Mouse (Mus musculus) adrenal gland, adult (tissue): ENCODE measurements at regions not wholly inside any gene's neighbourhood (a gene's known extent, or its start where the extent isn't known, plus 50 kb on each side); places are given as distances from the start of the nearest gene placed in this dataset.
A peak's percentile ranks its signal among the peaks of the same experiment; 100 is the strongest.

Source experiments
- DNase-seq, 2 experiments: peaks; one replicate each; pipeline ENCODE4 v3.0.0; 2022 to 2023; ENCODE audit warnings: low spot score in 1 of 2; ENCODE audit not compliant: inconsistent age in 2 of 2

DNA sequence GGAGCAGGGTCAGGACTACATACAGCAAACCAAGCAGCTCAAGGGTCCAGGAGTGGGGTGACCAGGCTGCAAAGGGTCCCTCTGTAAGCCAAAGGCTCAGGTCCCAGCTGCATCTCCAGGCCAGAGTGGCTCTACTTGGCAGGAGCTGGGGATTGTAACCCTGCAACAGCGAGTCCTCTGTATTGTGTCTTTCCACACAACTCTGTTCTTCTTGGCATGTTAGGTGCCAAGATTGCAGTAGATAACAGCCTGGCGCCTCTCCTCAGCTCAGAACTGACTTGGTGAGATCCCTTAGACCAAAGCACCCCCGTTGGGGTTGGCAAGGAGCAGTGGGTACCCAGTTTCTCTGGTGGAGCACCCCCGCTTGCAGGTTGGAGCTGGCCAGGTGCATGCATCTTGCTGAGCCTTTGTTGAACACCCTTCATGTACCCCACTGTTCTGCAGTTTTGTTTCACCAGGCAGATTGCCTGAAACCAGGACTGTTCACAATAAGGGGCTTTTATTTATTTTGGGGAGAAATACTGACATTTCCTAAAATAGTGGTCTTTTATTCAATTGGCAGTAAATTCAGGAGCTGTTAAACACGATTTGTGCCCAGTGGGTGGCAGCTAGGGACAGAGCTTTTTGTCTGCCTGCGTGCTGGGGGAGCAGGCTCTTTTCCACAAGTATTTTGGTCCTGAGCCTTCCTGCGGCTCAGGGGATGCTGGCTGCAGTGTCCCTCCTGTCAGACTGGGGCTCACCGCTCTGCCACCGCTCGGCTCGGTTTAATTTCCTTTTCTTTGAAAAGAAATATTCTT lies 385.3 kb upstream of the Kcnab2 start:
- DNase-seq = no peak

DNA sequence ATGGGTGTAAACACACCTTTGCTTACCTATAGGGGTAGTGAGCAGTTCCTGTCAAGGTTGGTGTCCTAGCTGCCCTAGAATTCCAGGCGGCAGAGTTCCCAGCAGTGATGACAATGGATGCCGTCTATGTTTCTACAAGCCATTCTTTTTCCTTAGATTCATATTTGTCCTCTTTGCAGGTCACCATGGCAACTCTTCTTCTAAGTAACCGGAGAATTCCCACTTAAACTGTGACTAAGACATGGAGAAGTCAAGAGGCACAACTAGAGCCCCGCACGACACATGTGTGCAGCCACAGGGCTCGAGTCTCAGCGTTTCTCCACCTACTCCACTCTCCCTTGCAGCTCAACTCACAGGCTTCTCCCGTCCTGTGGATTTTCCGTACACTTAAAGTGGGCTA lies 381.5 kb upstream of the Kcnab2 start:
- DNase-seq = no peak

DNA sequence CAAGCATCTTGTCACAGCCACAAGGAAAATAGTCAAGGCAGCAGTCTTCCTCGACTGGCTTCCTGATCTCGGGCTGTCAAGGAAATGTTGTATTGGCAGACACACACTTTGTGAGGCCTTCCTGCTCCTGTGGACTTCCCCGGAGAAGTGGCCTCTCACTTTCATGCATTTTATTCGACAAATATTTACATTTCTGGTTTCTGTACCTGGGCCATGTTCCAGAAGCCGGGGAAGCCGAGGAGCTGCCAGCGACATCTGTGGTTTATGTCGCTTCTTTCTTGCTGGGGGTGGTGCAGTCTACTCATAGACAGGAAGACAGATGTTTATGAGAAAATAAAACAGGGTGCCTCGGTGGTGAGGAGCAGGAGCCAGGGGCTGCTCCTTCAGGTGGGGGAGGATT lies 372.5 kb upstream of the Kcnab2 start:
- DNase-seq = no peak

DNA sequence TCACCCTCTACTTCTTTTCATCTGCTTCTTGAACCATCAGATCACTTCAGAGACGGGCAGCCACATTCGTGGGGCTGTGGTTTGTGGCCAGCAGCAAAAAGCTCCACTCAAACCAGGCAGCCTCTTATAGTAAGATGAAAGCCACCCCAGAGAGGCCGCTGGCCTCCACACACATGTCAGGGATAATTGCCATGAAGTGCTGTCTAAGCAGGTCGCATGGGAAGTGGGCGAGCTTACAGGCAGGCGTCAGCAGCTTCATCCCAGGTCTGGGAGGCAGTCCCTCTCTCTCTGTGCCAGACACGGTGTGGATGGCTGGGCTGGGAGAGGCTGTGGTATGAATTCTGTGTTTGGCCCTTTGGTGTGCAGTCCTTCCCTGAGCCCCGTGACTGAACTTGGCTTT lies 358.4 kb upstream of the Kcnab2 start:
- DNase-seq = no peak

DNA sequence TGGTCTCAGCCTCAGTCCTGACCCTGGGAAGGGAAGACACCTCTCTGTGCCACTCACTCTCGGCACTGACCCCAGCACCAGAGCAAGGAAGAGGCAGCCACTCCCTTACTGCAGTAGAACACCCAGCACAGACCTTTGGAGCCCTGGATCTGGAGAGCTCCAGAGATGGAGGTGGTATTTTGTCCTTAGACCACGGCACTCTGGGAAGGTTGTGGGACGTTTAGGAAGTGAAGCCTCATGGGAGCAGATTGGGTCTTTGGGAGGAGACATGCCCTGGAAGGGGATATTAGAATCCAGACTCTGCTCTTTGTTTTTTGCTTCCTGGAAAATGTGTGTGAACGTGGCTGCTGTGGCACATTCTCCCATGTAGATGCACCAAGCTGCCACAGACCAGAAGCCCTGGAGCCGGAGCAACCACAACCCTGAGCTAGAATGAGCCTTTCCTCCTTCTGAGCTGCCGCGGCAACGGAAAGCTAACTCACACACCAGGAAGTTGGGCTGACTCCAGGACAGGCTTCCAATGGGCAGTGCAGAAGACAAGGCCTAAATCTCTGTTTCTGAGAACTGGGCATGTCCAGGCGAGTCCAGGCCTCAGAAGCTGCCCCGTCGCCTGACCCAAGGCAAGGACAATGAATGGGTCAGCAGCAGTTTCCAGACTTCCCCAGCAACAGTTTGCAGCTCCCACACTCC lies 356.9 kb upstream of the Kcnab2 start:
- DNase-seq = no peak

DNA sequence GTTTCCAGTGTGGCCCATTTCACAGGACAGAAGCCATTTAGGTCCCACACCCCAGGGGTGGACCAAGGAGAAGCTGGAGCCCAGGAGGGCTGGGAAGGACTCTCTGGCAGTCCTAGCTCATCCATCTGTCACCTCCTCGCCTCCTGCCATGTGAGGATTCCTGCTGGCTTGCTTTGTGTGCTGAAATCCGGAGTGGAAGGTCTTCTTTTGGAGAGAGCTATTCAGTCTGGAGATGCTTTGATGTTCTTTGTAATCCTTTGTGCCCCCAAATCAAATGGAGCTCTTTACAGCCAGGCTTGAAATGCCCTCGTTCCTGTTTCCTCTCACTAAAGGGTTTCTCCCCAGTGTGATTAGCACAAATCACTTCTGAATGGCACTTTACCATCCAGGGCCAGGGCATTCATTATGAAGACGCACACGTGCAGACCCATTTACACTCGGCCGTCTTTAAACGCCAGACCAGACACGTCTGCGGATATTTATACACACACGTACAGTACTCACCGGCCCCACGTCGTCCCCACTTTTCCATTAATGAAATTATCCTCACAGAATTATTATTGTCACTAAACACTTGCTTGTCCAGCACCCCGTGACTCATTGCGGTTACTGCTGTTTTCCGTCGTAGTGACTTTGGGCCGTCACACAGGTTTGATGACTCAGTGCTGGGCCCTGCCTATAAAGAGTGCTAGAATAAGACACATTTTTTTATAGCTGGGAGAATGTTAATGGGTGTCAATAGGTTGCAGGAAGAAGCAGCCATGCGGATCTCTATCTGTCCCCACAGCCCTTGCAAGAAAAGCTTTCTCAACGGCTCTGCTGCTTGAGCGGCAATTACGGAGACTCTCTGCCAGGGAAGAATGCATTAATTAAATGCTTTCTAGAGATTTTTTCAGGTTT lies 356.0 kb upstream of the Kcnab2 start:
- peak; percentile 11 to 34 for DNase-seq

DNA sequence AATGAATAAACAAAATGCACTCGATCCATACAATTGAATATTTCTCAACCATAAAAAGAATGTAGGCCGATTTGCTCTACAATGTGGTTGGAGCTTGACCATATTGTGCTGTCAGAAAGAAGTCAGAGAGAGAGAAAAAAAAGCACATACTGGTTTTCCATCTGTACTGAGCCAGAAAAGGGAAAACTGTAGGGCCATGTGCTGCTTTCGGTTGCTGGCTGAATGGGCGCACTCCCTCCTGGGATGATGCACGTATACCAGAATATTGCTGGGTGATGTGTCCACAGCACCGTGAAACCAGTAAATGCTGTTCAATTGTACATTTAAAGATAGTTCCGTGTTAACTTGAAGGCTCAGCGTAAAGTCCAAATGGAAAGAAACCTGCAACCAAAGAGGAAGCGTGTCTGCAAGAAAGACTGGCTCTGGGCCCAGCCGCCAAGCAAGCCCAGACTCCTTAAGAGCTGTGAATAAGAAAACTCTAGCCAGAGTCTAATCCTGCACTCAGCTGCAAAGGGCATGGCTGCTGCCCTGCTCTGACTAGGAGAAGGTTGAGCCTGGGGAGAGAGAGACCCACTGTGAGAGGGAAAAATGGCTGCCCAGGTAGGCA lies 355.2 kb upstream of the Kcnab2 start:
- no peak for DNase-seq

DNA sequence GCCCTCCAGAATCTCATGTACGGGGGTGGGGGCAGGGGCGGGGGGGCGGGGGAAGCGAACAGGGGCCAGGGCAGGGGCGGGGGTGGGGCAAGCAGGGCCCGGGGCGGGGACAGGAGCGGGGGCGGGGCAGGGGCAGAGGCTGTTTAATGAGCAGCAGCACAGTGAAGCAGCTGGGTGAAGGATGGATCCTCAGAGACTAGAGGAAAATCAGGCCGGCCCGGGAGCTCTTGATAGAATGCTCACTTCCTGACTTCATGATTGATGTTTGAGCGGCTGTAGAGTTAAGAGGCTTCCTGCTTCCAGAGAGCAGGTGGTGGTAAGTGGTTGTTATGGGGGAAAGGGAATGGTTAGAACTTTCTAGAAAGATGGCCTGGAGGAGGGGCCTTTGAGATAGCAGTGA lies 347.5 kb upstream of the Kcnab2 start:
- DNase-seq = no peak

DNA sequence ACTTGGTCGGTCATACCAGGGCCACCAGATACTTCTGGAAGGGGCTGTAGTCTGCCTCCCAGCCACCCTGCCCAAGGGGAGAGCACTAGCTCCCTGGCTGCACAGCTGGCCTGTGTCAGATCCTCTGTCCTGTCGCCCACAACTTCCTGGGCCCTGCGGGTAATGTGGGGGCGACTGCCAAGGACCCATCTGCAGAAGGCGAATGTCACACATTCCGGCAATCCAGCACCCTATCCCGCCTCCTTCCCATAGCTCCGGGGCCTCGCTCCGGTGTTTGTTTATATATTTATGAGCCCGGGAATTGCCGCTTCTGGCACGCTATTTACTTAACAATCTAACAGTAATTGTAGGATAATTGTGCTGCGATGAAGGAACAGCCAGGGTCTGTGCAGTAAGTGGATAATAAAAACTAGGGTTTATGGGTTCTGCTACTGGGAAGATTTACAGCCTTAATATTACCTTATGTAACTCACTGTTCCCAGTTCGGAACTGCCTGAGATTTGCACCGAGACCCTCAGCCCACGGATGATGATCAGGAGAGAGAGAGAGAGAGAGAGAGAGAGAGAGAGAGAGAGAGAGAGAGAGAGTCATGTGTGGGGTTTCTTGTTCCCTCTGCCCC lies 338.6 kb upstream of the Kcnab2 start:
- DNase-seq = no peak

DNA sequence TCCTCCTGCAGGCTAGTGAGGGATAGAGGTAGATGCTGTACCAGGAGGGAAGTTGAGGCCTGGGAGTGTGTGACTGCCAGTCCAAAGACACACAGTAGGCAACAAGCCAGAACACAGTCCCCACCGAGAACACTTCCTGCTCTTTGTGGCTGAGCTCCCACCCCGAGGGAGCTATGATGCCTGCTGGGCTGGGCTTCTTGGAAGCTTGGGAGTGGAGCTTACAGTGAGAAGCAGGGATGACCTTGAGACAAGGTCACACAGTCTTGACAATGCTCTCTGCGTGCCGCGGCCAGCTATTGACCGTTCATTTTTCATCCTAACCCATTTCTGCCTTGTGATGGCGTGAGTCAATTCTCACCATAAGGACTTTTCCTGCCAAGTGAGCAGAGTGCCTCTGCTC lies 328.9 kb upstream of the Kcnab2 start:
- no peak for DNase-seq

DNA sequence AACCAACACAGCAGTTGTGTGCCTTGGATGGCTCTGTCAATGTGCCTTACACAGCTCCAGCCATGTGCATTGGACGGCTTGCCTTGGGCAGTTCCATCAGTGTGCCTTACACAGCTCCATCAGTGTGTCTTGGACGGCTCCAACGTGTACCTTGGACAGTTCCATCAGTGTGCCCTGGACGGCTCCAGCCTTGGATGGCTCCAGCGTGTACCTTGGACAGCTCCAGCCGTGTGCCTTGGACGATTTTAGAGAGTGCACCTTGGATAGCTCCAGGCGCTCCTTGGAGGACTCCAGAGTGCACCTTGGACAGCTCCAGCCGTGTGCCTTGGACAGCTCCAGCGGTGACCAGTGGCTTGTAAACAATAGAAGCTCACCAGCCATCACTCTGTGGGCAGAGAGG lies 321.7 kb upstream of the Kcnab2 start:
- peak; percentile 53 to 77 for DNase-seq

DNA sequence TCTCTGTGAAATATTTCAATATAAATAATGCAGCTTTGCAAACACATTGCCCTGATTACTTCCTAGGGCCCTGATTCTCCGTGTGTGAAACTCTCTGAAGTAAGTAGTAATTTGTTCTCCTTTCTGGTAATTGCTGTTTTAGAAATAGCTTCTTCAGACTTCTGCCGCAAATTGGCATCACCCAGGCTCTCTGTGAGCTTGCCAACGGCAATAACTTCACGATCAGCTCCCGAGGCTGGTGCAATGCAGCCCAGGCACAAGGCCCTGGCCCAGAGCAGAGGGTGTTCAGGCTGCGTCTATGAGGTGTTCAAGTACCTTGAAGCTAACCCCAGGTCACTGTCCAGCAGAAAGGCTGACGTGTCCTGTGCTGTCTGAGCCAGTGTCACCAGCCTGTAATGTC lies 310.8 kb upstream of the Kcnab2 start:
- DNase-seq = no peak

DNA sequence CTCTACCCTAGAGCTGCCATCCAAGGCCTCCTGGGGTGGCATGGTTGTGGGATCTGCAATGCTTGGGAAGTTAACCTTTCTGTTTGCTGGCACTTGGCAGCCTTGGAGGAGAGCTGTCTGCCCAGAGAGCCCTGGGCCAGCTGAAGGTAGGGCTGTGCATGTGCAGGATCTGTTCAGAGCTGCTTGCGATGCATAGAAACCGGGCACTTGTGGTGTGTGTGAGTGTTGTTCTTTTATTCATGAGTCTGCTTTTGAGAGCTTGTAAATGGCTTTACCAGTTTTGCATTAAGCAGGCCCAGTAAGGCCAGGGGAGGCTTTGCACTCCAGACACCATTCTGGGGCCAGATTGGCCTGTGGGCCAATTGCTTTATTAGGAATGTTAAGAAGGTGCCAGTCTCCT lies 307.3 kb upstream of the Kcnab2 start:
- DNase-seq = no peak

DNA sequence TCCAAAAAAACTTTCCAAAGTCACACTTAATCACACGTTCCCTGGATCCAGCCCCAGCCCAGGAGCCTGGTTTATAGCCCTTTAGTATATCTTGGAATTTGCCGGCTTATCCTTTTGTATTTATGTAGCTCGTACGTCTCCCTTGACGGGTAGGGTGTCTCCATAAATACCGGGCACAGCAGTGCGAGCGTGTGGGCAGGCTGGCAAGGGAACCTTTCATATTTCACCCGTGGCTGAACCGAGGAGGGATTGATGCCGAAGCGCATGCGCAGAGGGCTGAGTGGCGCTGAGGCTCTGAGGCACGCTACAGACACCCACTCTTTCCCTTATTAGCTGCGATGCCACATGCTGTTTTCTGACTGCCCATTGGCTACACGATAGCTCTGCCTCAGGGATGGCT lies 301.9 kb upstream of the Kcnab2 start:
- no peak for DNase-seq

DNA sequence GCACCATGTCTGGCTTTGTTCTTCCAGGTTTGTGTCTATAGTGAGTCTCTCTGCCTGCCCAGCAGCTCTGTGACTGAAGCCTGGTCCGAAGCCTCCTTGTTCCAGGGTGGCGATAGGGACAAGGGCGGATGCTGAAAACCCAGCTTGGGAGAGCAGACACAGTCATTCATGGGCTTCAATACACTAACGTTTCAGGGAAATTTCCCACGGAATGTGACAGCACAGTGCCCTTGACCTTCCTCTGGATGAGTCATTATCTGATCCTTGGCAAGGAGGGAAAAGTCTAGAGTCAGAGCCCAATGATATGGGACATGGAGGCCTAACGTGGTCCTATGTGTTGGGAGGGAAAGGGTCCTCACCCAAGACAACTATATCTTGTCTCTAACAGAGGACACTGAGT lies 298.1 kb upstream of the Kcnab2 start:
- peak; percentile 61 to 82 for DNase-seq

DNA sequence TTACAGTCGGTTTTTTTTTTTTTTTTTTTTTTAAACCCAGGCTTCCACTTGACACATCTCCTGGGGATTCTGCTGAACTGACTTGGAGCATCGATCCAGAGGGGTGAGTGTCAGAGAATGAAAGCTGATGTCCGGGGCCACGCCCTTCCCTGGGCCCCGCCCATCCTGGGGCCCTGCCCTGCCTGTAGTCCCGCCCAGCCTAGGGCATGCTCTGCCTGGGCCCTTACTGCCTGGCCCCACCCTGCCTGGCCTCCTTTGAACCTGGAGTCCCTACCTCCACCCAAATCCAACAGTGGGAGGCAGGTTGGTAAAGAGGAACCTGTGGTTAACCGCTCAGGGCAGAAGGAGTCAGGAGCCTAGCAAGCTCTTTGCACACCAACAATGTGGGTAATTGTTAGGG lies 293.7 kb upstream of the Kcnab2 start:
- DNase-seq = no peak

DNA sequence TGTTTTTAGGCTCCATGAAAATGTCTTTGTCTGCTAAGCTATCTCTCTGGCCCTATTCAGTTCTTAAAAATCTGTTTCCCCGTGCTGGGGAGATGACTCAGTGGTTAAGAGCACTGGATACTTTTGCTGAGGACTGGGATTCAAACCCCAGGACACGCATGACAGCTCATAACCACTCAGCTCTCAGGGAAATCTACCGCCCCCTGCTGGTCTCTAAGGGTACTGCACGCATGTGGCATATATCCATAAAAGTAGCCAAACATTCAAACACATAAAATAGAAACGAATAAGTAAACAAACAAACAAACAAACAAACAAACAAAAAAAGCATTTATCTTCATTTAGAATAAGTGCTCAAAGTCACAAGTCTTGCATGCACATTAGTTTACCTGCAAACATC lies 289.7 kb upstream of the Kcnab2 start:
- DNase-seq = no peak

DNA sequence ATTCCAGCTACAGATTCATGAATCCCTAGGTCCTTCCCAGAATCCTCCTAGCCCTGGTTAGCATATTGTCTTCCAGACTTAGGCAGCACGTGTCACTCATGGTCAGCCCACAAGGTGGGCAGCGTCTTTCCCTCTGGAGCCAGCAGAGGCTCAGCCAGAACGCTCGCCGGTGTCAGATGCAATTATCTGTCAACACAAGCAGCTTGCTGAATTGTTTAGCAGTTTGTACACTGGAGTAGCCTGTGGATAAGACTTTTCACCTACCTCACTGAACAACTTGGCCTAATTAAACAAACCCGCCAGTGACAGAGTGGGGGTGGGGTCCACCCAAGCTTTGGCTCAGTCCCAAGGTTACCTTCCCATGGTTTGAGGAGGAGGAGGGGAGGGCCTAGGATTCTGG lies 285.4 kb upstream of the Kcnab2 start:
- DNase-seq = no peak

DNA sequence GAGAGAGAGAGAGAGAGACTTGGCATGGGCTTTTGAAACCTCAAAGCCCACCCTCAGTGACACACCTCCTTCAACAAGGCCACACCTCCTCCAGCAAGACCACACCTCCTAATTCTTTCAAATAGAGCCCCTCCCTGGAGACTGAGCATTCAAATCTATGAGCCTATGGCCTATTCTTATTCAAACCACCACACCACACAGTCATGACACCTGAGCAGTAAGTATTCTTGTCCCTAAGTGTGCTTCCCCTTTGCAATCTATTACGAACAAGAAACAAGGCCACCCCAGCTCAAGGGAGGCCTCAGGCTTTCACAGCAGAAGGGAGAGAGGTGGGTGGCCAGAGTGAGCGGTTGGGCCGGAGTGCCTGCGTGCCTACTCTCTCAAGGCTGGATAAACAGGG lies 284.9 kb upstream of the Kcnab2 start:
- DNase-seq = no peak

DNA sequence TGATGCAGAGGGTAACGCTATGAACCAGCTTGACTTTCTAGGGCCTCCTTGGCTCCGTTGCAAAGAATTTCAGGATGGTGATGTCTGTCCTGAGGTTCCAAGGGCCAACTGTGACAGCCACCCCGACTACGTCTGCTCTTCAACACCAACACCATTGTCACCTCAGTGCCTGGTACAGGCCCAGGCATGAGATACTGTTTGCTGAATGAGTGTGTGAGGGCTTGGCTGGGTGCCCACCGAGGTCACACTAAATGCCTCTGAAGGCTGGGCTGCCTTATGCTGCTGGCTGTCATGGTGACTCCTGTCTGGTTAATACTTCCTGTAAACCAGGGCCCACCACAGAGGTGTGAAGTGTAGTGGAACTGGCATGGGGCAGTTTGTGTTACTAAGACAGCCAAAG lies 279.5 kb upstream of the Kcnab2 start:
- DNase-seq = no peak

DNA sequence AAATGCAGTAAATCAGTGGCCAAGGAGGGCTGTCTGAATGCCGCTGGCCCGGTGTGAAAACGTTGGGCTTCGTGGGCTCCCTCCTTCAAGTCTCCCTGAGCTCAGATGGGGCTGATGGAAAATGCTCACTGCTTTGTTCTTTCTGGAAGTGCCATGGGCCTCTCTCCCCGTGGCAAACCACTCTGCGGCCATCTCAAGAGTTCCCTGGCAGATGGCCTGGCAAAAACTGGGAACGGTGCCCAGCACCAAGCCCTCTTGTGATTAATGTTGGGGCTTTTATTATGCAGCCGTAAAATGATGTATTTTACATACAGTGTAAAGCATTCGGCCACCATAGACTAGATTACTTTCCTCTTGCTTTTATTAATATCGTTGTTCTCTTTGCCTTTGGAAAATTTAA lies 278.9 kb upstream of the Kcnab2 start:
- DNase-seq = peak; percentile 59 to 76
